Mouse (Mus musculus): ENCODE data around the gene Zmym1.

DNA sequence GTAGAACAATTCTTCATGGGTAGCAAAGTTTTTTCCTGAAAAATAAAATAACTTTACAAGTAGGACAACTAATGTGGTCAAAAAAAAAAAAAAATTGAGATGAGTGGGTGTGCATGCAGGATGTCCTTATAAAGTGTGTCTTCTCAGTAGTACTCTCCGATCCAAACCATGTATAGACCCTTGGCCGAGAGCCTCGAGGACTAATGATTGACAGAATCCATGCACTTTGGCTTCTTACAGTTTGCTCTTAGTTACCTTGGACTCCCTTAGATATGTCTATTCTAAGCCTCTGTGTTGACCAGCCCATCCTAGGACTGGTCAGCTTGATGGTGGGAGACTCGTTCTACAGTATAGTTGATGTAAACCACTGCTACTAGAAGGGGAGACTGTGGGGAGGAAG, 46.6 kb upstream of the Zmym1 start:
- TF ChIP-seq POLR2A (IDR thresholded peaks at IDR 0.05; ENCODE audit: control insufficient read depth in 1 of 2, insufficient read depth in 1 of 2, low read depth in 1 of 2, low read length in 2 of 2, poor library complexity in 1 of 2), result no peak
- no peak for TF ChIP-seq MAX (IDR thresholded peaks at IDR 0.05; ENCODE audit: low read length)
- no peak for TF ChIP-seq EP300 (IDR thresholded peaks at IDR 0.05; ENCODE audit: low read depth in 1 of 2, low read length in 2 of 2)
- no peak for TF ChIP-seq E2F4 (IDR thresholded peaks at IDR 0.05; ENCODE audit: borderline replicate concordance, low read depth, low read length)
- TF ChIP-seq ETS1 (IDR thresholded peaks at IDR 0.05; ENCODE audit: low read depth, low read length), result no peak
- no peak for TF ChIP-seq CTCF (IDR thresholded peaks at IDR 0.05 in 2 of 3, conservative IDR thresholded peaks at IDR 0.05 in 1 of 3; ENCODE audit: control insufficient read depth in 1 of 3, insufficient read depth in 1 of 3, low read depth in 2 of 3, low read length in 3 of 3, poor library complexity in 1 of 3, severe bottlenecking in 1 of 3)
- no peak for TF ChIP-seq SMC3 (IDR thresholded peaks at IDR 0.05; ENCODE audit: low read depth, low read length)
- TF ChIP-seq ZMIZ1 (IDR thresholded peaks at IDR 0.05; ENCODE audit: low read depth, low read length), result no peak

All from MEL (cell line).